Mouse (Mus musculus) frontal cortex, postnatal 14 days (tissue): ENCODE results near the gene Cep170.

Source experiments
- DNase-seq, 2 experiments: peaks; one replicate each; pipeline ENCODE4 v3.0.0; 2022; ENCODE audit warnings: low spot score in 2 of 2

The Cep170 gene

DNA sequence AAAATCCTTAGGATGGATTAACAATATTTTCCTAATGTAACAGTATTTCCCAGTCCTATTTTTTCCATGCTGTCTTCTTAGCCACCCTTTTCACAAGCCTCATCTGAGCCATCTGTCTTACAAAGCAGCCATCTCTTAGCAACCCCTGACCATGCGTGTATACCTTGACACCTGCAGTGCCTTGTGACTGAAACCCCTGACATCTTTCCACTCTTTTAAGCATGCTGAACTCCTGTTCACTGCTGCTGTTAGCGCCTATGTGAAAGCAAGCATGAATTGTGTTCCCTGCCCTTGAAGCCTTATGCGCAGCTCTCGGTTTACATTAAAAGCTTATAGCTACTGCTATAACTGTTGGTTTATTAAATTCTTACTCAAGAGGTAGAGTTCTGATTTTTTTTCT is 11.2 kb upstream of the Cep170 start:
- DNase-seq = no peak

DNA sequence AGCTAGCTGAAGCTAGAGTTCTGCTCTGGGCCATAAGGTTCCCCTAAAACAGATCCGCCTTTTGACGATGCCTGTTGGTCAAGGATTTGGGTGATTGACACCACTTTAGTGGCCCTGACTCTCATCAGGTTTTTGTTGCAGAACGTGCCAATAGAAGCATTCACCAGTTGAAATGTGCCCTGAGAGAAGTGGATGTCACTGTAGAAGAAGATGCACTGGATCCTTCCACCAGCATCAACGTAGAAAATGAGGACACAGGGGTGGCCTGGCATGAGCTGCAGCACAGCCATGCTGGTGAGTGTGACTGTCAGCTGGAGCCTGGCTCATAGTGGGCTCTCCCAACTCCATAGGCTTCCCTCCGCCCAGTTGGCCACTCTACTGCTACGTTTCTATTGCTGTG is 10.7 kb upstream of the Cep170 start:
- DNase-seq = no peak

DNA sequence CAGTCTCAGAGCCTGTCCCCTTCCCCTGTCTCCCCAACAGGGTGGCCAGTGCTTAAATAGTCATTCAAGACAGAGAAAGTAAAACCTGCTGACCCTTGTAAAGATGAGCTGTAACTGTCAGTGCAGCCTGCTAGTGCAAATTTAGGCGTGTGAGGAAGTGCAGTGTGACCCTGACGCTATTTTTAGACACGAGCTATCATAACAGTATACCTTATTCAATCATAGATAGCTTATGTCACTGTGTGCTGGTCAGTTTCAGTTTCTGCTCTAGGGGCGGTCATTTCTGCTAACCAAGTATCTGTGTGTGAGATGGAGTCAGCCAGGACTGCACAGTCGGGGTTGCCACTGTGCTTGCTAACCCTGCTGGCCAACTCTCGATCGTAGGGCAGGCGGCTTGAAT is 10.0 kb upstream of the Cep170 start:
- DNase-seq = no peak

DNA sequence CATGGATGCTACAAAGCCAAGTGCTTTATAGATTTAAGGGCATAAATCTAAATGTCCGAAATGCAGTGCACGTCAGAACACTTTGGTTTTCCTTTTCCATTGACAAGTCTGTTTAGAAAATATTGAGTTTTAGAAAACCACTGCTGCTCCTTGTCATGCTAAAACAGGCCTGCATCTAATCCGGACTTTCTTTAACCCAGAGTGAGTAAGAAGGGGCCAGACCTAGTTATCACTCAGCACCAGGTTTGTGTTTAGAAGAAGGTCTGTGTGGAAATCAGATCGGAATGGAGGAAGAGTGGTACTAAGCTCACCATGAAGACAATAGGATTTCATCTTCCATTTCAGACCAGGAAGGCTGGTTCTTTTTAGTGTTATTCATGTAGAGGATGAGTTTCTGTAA is 9.1 kb upstream of the Cep170 start:
- DNase-seq = no peak

DNA sequence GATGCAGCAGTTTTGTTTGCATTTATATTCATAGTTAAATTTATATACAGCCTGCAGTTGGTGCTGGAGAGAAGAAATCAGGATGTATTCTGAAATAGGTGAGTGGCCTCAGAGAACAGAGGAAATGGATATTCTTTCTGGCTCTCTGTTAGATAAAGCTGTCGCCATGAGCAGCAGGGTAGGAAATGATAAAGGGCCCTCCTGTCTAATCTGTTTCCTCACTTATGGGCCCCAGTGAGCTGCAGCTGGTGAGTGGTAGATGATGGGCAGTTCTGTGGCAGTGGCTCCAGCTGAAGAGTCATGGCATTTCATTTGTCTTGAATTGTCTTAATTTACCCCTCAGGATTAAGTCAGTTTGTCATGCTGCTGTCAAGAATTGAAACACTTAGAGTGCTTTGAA is 8.1 kb upstream of the Cep170 start:
- DNase-seq = no peak

DNA sequence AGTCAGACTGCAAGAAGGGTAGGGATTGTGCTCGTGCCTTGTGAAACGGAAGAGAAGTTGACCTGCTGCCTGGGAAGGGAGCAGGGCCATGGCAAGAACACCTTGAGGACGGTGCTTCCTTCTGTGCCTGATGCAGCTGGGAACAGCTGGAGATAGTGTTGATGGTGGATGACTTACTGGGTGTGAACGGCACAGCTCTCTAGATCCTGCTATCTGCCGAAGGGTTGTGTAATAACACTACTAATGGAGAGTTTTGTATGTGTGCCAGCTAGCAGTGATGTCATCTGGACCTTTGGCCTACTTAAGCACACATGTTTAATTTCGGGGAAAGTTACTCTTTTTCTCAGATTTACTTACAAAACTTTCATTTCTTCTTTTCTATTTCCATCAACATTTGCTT is 4.9 kb upstream of the Cep170 start:
- no peak for DNase-seq

DNA sequence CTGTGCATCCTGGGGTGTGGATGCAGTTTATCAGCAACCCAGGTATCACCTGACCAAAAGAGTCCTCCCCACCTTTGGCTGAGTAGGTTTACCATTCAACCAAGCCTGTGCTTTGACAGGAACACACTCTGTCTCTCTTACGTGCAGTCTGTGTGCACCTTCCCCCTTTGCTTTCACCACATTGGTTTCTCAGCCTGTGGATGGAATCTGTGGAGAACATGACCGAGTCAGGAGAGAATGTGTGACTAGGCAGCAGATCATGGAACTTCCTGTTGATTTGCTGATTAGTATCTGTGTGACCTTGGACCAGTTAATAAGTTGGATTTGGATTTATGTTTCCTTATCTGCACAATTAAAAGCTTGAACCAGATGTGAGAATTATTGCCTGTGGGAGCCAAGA is 4.3 kb upstream of the Cep170 start:
- DNase-seq = no peak

DNA sequence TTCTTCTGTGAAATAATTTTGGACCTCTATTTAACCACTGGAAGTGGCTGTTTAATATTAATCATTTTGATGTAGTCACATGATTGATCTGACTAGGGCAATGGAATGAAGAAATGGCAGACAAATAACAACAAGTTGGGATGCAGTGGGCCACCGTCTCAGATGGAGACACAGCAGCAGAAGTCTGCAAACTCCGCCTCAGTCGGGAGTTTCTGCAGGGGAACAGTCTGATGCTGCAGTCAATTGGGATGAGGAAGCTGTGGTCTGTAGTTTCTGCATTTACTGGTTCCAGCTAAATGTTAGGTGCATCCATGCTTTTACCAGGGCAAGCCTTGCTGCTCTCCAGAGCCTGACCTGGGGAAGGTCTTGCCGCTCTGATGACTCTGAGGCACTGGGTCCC is 2.9 kb upstream of the Cep170 start:
- no peak for DNase-seq

DNA sequence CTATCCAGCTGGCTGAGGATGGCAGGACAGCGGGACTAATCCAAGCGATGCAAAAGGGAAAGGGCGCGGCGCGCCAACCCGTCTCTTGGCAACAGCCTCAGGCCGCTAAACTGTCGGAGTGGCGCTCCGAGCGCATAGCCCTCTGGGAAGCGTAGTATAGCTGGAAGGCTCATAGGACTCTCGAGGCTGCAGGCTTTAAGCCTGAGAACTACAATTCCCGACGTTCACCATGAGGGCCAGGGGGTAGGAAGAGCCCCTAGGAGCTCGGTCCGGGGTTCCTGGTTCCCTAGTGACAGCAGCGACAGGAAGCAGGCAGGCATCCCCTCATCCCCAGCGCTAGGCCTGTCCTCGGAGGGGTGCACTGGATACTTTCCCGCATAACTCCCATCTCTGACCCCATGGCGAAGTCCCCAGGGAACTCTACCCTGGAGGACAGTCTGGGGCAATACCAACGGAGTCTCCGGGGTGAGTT is 760 bp upstream of the Cep170 start, which contains the start of gene Sdccag8:
TSS of gene Sdccag8 (plus strand) at position 70 of the 472 bp plus-strand sequence.
- DNase-seq = peak; percentile 92 to 95

DNA sequence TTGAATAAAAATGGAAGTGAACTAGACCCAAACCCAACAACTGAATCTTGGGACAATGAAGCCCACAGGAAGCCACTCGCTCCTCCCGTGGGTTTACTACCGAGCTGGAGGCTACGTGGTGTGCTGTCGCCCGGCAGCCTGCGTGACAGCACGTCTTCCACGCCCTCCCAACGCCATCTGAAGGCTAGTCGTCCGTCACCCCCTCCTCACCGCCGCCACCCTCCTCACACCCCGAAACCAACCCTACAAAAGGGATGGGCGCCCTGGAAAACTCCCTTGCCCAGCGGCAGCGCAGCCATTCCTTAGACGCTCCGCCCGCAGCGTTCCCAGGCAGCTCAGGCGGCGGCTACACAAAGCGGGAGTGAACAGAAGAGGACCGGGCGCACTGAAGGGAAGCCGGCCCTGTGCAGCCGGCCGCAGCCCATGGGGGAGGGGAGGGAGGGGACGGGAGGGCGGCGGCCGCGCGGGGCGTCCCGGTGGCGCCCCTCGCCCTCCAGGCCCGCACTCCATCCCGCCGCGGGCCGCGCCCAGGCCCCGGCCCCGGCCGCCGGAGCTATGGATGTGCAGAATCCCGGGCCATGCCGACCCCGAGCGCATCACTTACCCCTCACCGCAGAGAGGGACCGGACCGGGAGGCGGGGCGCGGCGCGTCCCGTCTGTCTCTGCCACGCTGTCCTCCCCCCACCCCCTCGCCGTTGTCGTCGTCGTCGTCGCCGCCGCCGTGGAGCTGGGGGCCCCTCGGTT is 403 bp downstream of the Cep170 start:
- DNase-seq = peak; percentile 55 to 58

DNA sequence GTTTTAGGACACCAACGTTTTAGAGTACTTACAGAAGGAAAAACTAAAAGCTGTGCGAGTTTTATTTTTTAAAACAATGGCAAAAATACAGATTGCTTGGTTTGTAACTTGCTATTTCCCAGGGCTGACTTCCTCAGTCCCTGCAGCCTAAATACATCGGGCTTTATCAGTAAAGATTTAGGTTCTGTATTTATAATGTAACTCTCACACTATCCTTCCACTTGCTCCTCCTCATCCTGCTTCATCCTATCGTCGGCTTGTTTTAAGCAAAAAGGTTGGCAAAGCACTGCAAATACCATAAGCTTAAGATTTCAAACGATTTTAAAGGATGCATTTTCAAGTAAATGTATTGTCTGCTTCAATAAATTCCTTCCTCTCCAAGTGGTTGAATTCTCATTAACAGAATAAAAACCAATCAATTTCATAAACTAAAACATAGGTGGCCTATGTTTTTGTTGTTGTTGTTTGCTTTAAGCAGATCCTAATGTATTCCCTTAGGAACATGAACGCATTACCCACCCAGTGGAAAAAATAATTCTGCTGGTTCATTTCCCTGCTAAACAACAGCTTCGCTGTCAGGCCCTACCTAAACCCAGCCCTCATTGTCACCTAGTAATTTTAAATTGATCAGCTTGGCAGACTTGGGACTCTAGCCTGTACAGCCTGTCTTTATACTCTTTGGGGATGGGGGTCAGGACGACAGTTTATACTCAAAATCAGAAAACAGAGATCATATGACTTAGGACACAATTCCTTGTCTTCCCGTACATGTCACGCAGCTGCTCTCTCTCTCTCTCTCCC is 1.2 kb downstream of the Cep170 start:
- no peak for DNase-seq

DNA sequence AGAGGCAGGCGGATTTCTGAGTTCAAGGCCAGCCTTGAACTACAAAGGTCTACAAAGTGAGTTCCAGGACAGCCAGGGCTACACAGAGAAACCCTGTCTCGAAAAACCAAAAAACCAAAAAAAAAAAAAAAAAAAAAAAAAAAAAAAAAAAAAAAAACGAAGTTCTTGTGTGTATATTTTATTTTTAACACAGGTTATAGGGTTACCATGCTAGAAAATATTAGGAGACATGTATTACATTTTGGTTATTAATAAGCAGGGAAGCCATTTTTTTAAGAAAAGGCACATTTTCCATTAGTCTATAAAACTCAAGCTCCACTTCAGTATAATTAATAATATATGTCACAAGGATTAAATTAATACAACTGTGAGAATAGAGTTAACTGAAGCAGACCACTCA is 2.0 kb downstream of the Cep170 start:
- no peak for DNase-seq

DNA sequence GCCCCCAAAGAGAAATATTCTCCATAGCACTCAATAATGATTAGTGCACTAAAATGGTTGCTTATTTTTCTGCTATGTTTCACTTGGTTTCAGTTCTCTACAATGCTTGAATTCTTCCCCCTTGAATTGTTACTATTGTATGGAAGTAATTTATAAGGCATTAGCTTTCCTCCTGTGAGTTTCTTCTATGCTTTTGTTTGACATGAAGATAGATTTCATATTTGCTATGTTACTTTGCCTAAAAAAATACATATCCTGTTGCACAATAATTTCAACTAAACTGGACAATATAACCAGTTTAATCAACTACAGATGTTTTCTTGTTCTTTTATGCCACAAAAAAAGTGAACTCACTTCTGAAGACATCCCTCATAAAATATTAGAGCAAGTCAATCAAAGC is 3.7 kb downstream of the Cep170 start:
- DNase-seq = no peak

DNA sequence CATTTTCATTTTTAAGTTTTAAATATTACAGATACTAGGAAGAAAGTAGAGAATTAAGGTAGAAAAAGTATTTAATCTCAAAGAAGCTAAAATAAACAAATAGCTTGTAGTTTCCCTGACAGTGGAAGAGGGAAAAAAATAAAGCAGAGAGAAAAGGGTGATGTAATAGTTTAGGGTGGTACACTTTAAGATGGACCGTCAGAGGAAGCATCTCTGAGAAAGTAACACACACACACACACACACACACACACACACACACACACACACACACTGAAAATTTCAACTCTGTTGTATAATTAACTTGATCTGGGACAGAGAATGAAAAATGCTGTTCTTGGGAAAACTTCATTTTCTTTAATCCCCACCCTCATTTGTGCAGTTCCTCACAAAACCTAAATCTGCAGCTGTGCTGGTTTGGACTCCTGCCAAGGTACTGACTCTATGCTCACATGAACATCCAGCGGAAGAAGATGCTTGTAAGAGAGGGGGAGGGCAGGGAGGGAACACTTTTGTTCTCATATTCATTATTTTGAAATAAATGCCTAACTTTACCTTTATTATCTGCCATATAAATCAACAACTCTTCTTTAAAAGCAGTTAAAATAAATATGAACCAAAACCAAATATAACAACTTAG is 13.0 kb downstream of the Cep170 start:
- DNase-seq = peak in 1 of 2 experiments; percentile 33

DNA sequence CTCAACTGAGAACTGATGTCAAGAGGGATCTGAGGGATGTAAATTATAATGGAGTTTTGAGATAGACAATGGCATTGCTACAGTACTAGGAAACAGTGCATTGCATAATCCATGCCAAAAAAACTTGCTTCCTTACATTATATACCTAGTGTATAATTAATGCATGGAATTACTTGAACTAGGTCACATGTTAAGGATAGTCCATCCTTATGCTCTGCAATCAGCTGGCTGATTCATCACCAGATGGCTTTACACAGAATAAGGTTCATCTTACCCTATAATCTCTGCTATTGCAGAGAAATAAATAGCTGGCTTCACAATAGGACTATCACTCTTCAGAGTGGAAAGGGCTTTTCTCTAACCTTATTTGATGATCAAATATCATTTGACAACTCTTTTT is 15.2 kb downstream of the Cep170 start:
- DNase-seq = no peak

DNA sequence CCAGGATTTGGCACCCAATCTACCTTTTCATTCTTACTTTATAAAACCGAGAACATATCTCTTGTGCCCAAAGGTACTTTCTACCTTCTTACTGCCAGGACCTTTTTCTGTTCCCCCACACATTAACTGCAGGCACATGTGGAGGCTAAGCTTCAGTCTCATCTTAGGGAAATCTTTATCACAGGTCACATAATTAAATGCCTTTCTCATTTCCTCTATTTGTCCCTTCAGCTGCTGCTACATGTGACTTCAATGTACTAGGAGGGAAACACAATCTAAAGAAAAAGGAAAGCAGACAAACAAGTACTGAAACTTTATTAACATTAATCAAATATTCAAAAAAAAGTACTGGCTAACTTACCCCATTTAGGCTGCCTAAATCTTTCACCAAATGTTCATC is 21.7 kb downstream of the Cep170 start:
- no peak for DNase-seq

DNA sequence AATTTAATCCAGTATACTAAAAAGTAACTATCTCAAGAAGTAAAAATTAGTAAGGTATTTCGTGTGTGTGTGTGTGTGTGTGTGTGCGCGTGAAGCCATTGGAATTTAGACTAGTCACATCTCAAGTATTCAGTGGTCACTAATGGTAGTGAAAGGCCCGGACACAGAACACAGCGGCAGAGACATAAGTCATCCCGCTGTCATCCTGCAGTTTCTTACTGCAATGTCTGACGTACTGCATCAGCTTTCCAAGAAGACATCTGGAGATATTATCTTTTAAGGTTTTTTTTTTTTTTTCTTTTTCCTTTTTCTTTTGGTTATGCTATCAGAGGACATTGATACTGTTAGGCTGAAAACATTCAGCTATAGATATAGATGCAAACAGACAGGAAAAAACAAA is 24.5 kb downstream of the Cep170 start:
- DNase-seq = no peak

DNA sequence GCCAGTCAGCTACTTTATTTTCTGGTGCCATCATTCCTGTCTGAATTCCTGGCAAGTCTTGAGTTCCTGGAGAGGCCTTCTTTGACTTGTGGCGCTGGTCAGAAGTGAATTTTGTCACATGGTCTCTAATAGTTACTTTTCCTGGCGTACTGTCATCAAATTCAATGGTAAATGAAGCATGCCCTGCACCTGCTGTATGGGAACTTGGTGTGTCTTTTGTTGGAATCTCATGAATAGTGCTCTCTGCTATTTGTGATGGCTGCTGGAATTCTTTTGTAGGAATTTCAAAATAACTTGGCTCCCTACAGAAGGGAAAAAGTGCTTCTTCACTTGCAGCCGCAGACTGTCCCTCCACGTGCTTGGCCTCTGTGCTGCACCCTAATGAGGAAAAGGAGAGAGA is 39.3 kb downstream of the Cep170 start:
- DNase-seq = no peak

DNA sequence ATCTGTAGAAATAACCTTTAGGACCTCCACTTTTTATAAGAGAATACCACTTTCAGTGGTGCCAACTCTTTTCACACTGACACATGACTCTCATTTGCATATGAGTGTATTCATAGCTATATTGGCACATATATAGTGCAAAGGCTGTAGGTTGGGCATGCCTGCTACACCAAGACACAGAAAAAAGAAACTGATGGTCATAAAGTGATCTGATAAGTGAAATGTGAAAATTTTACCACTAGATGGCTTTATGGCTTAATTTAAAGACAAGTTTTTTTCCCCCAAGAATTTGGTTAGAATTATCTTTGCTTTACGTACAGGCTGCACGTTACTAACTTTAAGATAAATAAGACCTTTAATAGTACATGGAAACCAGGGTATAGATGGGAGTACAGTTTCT is 51.6 kb downstream of the Cep170 start:
- no peak for DNase-seq

DNA sequence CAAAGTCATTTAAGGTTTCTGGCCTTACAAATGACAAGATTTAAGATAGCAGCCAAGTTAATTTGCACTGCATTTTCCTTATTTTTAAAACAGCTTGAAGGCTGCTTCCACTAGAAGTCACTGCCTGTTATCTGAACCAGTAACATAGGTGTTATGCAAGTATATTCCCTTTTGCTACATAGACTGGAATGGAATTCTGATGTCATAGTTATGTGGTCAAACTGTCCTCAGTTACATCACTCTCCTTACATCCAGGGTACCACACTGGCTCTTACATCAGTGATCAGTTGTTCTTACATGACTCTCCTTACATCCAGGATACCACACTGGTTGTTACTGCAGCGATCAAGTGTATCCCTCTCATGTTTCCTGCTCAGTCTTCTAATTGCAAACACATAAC is 53.2 kb downstream of the Cep170 start:
- DNase-seq = no peak

DNA sequence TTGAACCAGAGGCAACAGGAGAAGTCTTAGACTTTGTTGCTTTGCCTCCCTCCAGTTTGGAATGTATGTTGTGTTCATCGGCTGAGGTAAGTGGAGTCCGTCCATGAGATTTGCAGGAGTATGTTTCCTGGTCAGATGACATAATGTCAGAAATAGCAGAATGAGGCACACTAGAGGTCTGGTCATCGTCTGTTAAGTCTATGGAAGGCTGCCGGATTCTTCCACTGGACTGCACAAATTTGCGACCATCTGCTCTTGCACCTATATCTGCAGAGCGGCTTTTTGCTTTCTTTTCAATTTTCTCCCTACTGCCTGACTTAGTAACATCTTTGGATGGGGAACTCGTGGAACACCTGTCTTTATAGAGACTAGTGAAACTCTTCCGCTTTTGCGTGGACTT is 58.3 kb downstream of the Cep170 start:
- DNase-seq = no peak

DNA sequence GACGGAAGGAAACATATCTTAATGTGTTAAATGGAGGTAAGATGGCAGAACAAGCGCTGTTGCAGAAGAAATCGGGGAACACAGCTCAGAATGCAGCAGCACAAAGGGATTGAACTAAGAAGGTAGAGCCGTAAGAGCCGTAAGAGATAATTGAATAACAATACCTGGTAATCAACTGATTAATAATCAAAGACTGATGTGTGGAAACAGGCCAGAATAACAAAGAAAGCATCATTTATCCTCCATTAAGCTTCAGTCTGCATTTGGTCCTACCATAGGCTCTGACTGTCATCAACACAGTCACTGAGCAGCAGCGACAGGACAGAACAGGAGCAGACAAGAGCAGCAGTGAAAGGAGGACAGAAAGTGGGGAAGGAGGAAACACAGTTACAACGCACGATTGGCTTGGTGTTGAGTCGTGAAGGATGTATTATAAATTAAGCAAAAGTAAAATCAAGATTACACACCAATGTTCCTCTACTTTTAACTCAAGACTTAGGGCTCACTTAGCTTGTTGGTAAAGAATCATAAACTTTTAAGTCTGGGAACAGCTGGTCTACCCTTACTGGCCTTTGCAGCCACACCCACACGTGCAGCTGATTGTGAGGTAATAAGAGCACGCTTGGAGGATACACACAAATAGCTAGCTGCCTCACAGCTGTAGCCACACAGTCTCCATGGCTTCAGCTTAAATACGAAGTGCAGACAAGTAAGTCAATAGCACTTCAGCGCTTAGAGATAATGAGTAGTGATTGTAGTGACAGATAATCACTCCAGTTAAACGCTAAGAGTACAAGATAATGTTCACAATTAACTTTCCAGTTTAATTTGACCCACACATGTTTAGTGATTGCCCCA is 59.8 kb downstream of the Cep170 start:
- DNase-seq = no peak
